In the genomic region with DNA sequence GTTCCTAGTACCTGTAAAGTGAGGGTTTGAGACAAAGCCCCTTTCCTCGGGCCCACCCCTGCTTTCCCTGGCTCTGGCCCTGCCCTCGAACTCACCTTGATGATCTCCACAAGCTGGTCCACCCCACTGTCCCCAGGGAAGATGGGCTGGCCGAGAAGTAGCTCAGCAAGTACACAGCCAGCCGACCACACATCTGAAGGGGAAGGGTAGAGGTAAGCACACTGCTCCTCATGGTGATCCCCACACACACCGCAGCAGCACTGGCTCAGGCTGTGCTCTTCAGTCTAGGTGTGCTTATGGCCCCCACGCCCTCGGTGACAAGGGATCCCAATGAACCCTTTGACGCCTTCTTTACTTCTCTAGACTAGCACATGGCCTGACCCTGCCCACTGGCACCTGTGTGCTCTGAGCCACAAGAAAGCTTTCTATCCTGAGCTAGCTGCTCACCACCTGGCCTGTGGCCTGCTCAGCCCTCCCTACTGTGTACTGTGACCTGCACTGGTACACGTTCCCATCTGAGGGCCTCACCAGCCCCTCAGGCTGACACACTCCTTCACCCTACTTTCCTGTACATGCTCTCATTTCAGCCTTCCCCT, we compare ENCODE assay signal across 14 mouse cellular contexts.
"Had no signal": no experiment of that assay in that cellular context is flagged by ENCODE, and none has a peak within 500 bp of the region (broad histone marks: within the 10 kb centered on the region; RNA-seq: fewer than 3 reads in every experiment).

No protein-coding gene starts in this region.

- H3K27me3 ChIP-seq: lung, embryonic 15.5 days; megakaryocyte, embryonic 14.5 days; midbrain, embryonic 12.5 days; neural tube, embryonic 15.5 days had no signal

- ATAC-seq: midbrain, embryonic 16.5 days had no signal

- H3K4me3 ChIP-seq: limb, embryonic 10.5 days; lung, embryonic 15.5 days; megakaryocyte, embryonic 14.5 days; midbrain, embryonic 12.5 days; neural tube, embryonic 15.5 days had no signal

- H3K9me3 ChIP-seq: limb, embryonic 10.5 days; lung, embryonic 15.5 days; megakaryocyte, embryonic 14.5 days; midbrain, embryonic 12.5 days; neural tube, embryonic 15.5 days had no signal

- DNase-seq: kidney, adult 11 months; kidney, adult 9 months; kidney, postnatal 14 days; lung, postnatal 14 days; retina, postnatal 1 day; right cerebral cortex, postnatal 14 days had no signal

- H3K4me2 ChIP-seq: liver, embryonic 11.5 days; lung, embryonic 15.5 days; midbrain, embryonic 12.5 days; neural tube, embryonic 15.5 days had no signal

- H3K9ac ChIP-seq: lung, embryonic 15.5 days; midbrain, embryonic 12.5 days; neural tube, embryonic 15.5 days had no signal

- H3K27ac ChIP-seq: limb, embryonic 10.5 days; lung, embryonic 15.5 days; macrophage; midbrain, embryonic 12.5 days; neural tube, embryonic 15.5 days had no signal
